Mouse (Mus musculus) kidney, embryonic 15.5 days (tissue): ENCODE measurements around the gene Cdk12. TPM values are rescaled to one million over a fixed set of nuclear protein-coding genes. Genes with fewer than 3 reads are reported as not detected.
A peak's percentile ranks its signal among the peaks of the same experiment; 100 is the strongest.
"Not testable (repeated sequence)": the region's sequence is repeated elsewhere in the genome, so short reads cannot be mapped to it uniquely, and the experiment has no call there.

ENCODE experiments used
- ATAC-seq: fragments of 200-750 bp; cut with Nextera tagmentation; replicated peaks from 2 replicates; pipeline ENCODE4 v1.8.0; 2017; ENCODE audit warnings: moderate TSS enrichment; ENCODE audit not compliant: low FRiP score
- H3K27ac ChIP-seq: fragments of 300-500 bp; sonication (generic); 2 replicates; pipeline ENCODE4 v1.5.1; 2015; ENCODE audit warnings: mild to moderate bottlenecking, inconsistent platforms
- H3K27me3 ChIP-seq: fragments of 300-500 bp; sonication (generic); 2 replicates; pipeline ENCODE4 v1.6.1; 2015; ENCODE audit warnings: inconsistent platforms
- H3K36me3 ChIP-seq: fragments of 300-500 bp; sonication (generic); 2 replicates; pipeline ENCODE4 v1.6.1; 2015; ENCODE audit warnings: inconsistent platforms
- H3K4me1 ChIP-seq: fragments of 300-500 bp; sonication (generic); 2 replicates; pipeline ENCODE4 v1.6.1; 2015; ENCODE audit warnings: inconsistent platforms
- H3K4me2 ChIP-seq: fragments of 300-500 bp; sonication (generic); 2 replicates; pipeline ENCODE4 v1.6.1; 2015; ENCODE audit warnings: moderate library complexity, mild to moderate bottlenecking, inconsistent platforms
- H3K4me3 ChIP-seq: fragments of 300-500 bp; sonication (generic); replicated peaks from 2 replicates; pipeline ENCODE4 v1.5.1; 2015; ENCODE audit warnings: mild to moderate bottlenecking, inconsistent platforms
- H3K9ac ChIP-seq: fragments of 300-500 bp; sonication (generic); 2 replicates; pipeline ENCODE4 v1.6.1; 2015; ENCODE audit warnings: mild to moderate bottlenecking, inconsistent platforms
- H3K9me3 ChIP-seq: fragments of 300-500 bp; sonication (generic); replicated peaks from 2 replicates; pipeline ENCODE4 v1.6.1; 2016; ENCODE audit warnings: inconsistent platforms
- WGBS: fragments of 180-500 bp; shearing (Covaris S2); methylation state at CpG from one replicate; pipeline ENCODE4 v1.1.7; 2015; ENCODE audit warnings: mixed read lengths; 5-methylcytosine and 5-hydroxymethylcytosine counted together
- polyA plus RNA-seq: library from polyadenylated mRNA; unstranded; fragments of >200 nt; fragmentation: Nextera tagmentation; extraction: Ambion mirVana; gene quantifications from 2 replicates; pipeline ENCODE4 v1.2.1, GENCODE M21; 2015

Cdk12 gene
- 10.9 and 11.9 TPM in 2 replicates for polyA plus RNA-seq

DNA sequence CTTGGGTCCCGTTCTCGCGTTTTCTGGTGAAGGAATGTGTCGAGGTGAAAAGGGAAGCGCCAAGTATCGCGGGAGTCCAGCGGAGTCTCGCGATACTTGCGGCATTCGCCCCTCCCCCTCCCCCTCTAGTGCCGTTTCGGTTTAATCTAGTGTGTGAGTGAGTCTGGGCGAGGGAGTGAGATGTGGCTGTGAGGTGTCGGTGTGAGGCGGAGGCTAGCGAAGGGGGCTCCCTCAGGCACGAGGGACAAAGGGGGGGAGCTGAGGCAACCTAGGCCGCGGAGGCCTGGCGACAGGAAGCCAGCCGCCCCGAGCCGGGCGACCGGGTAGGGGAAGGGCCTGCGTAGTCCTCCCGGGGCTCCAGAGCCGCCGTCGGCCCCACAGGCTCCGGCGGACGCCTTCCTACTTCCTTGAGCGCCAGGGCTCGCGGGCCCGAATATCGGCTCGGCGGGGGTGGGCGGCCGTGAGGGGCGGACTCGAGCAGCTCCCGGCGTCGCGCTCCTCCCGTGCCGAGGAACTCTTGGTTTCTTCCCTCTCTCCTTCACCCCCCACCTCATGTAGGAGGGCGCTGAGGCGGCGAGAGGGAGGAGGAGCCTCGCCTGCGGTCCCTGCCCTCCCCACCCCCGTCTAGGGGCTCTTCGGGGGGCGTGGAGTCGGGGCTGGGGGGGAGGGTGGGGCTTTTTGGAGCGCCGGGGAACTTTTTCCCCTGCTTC is at the start of gene Cdk12:
TSS of gene Cdk12 (plus strand) at position 419 of the 710 bp plus-strand sequence.
- Histone ChIP-seq H3K27ac (peak within 1 kb of the TSS; percentile 100), H3K9ac (peak within 1 kb of the TSS; percentile 100), H3K4me1 (peaks cover 17% of the 10 kb centered on the region), H3K4me3 (peak within 1 kb of the TSS; percentile 97), H3K27me3 (0 out of 2 replicates have a peak, but pooled peaks cover under 1% of the 10 kb centered on the region), H3K9me3 (no peaks in the 10 kb centered on the region), H3K4me2 (peak within 1 kb of the TSS; percentile 80), H3K36me3 (peaks cover 5% of the 10 kb centered on the region; the same call in 1 of the 2 replicates)
- ATAC-seq: peak; percentile 93
- 0% methylated on average over 51 of the region's 63 CpGs for WGBS

DNA sequence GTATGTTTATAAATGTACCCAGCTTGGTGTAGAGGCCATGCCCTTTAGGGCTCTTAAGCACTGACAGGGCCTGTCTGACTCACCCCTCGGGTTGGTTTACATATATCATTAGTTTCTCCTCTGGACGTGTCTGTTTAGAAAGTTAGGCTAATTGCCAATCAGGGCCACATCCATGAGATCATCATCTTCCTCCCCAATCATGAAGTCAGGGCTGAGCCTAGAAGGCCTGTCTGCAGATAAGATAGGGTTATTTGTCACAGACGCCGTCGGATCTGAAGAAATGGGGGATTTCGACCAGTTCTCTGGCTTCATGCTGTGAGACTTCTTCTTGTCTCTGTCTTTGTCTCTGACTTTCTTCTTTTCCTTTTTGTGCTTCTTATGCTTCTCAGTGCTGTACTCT is 47.8 kb upstream of the Cdk12 start:
- no peaks in the 10 kb centered on the region for H3K4me1 ChIP-seq
- peaks cover 64% of the 10 kb centered on the region for H3K36me3 ChIP-seq
- no peak overlapping the region for H3K9ac ChIP-seq
- 87% methylated on average over 6 of the region's 6 CpGs for WGBS
- H3K9me3 ChIP-seq: no peaks in the 10 kb centered on the region
- ATAC-seq: no peak
- H3K4me3 ChIP-seq: no peak overlapping the region
- H3K27me3 ChIP-seq: no peaks in the 10 kb centered on the region
- no peak overlapping the region for H3K27ac ChIP-seq
- no peak overlapping the region for H3K4me2 ChIP-seq

DNA sequence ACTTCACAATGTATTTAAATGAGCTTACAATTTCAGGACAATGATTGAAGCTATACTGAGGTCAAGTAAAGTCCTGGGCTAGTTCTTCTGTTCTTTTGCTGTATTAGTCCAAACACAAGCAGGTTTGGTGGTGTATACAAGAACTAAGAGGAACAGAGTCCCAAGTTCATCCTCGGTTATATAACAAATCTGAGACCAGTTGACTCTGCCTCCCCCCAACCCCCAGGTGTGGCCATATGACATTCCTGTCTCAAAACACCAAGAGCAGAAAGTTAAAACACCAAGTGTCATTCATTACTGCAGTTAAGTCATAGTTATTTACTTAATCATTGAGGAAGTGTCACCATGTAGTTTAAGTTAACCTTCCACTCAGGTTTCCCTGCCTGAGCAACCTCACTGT is 34.5 kb upstream of the Cdk12 start:
- H3K4me1 ChIP-seq: no peaks in the 10 kb centered on the region
- no peaks in the 10 kb centered on the region for H3K9me3 ChIP-seq
- H3K27me3 ChIP-seq: no peaks in the 10 kb centered on the region
- no peak overlapping the region for H3K4me2 ChIP-seq
- no peak overlapping the region for H3K4me3 ChIP-seq
- peaks cover 91% of the 10 kb centered on the region for H3K36me3 ChIP-seq
- ATAC-seq: no peak
- 93% methylated on average over 1 of the region's 1 CpGs for WGBS
- H3K27ac ChIP-seq: no peak overlapping the region
- no peak overlapping the region for H3K9ac ChIP-seq

DNA sequence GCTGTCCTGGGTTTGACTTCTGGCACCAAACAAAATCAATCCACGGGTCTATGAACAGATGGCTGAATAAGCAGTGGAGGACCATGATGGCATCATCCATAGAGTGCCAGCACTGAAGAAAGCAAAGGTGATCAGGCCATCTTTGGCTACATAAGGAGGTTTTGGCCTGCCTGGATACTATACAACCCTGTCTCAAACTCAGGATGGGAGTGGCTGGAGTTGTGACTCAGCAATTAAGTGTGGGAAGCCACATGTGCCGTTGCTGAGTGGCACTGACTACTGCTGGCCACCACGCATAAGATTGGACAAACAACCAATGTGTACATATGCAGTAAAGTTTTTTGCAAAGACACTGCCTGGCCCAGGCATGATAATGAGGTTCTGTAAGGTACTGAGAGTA is 20.7 kb upstream of the Cdk12 start:
- not testable (repeated sequence) for H3K27ac ChIP-seq, ATAC-seq, H3K9me3 ChIP-seq, H3K4me3 ChIP-seq, H3K4me1 ChIP-seq, H3K4me2 ChIP-seq, H3K27me3 ChIP-seq, H3K9ac ChIP-seq
- 88% methylated on average over 3 of the region's 3 CpGs for WGBS
- peaks cover 93% of the 10 kb centered on the region for H3K36me3 ChIP-seq

DNA sequence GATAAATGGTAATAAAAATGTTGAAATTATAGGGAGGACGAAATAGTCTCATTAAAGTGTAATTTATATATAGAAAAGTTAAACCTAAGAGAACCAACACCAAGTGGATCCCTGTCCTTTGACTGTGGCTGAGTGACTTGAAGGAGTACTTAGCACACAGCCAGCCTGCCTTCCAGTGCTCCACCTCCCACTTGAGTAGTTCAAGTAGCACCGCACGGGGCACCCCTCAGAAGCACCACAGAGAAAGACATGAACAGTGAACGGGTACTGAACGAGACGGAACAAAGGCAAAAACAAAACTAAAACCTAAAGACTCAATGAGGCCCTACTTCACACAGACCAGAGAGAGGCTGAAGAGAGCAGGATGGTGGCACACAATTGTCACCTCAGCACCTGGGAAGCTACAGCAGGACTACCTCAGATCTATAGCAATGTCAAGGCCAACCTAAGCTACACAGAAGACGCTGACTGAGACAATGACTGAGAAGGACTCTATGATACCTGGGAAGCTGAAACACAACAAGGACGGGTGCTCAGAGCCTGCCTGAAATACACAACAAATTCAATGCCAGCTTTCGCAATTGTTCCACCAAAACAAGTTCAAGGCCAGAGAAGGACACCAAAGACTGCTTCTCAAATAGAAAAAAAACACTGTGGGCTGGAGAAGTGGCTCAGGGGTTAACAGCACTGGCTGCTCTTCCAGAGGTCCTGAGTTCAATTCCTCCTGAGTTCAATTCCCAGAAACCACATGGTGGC is 15.0 kb upstream of the Cdk12 start:
- H3K4me2 ChIP-seq: no peak overlapping the region
- ATAC-seq: no peak
- H3K9ac ChIP-seq: no peak overlapping the region
- no peak overlapping the region for H3K4me3 ChIP-seq
- H3K9me3 ChIP-seq: no peaks in the 10 kb centered on the region
- H3K4me1 ChIP-seq: peaks cover 9% of the 10 kb centered on the region
- no peak overlapping the region for H3K27ac ChIP-seq
- H3K36me3 ChIP-seq: peaks cover 74% of the 10 kb centered on the region
- 94% methylated on average over 9 of the region's 9 CpGs for WGBS
- H3K27me3 ChIP-seq: no peaks in the 10 kb centered on the region

DNA sequence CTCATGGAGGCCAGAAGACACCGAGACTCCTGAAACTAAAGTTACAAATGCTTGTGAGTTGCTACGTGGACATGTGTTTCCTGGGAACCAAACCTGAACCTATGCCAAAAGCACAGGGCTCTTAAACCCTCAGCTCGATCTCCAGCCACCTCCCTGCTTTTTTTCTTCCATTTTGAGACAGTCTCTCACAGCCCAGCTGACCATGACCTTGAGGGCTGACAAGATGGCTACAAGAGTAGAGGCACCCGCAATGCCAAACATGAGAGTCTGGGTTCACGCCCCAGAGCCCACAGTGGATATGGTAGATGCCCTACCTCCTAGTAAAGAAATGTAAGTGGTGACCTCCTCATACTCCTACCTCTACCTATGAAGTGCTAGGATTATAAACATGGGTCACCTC is 12.0 kb upstream of the Cdk12 start:
- Histone ChIP-seq H3K4me3 (no peak overlapping the region), H3K27ac (no peak overlapping the region), H3K36me3 (peaks cover 44% of the 10 kb centered on the region), H3K27me3 (no peaks in the 10 kb centered on the region), H3K4me2 (no peak overlapping the region), H3K4me1 (peaks cover 15% of the 10 kb centered on the region), H3K9me3 (no peaks in the 10 kb centered on the region), H3K9ac (no peak overlapping the region)
- WGBS: 81% methylated on average over 5 of the region's 5 CpGs
- ATAC-seq: no peak

DNA sequence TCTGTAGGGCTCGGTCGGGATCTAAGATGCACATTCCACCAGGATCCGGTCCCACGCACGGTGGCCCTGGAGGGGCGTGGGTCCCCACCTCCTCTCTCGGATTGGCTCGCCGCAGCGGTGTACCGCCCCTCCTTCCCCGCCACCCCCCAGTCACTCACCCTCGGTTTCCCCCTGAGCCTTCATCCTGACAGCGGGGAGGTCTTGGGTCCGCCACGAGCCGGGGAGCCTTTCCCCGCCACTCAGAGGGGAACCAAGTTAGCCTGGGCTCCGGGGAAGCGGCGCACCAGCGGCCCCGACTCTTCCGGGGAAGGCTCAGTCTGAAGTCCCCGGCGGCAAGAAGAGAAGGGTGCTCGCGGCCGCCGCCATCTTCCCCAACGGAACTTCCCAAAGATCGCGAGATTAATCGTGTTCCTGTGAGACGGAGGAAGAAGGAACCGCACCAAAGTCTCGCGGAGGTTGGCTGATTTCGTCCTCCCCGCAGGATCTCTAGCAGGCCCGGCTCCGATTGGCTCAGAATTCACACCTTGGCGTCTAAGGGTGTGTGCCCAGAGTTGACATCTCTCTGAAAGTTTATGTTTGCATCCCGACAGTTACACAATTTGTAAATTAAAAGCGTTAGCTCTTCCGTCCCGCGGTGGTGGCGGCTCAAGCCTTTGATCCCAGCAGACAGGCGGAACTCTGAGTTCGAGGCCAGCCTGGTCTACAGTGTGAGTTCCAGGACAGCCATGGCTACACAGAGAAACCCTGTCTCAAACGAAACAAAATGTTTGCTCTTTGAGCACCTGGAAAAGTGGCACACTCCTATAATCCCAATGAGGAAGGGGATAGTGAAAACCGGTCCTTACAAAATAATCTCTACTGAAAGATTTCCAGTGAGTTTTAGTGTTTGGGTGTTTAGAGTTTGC is 9.7 kb upstream of the Cdk12 start, which contains the start of gene Med1:
TSS of gene Med1 (minus strand) at position 393 of the 905 bp plus-strand sequence.
- Histone ChIP-seq H3K27me3 (0 out of 2 replicates have a peak, but pooled peaks cover 3% of the 10 kb centered on the region), H3K4me1 (peaks cover 15% of the 10 kb centered on the region), H3K9ac (peak within 1 kb of the TSS; percentile 90), H3K4me2 (peak within 1 kb of the TSS; percentile 77), H3K9me3 (no peaks in the 10 kb centered on the region), H3K4me3 (peak within 1 kb of the TSS; percentile 80), H3K36me3 (peaks cover 24% of the 10 kb centered on the region), H3K27ac (peak within 1 kb of the TSS; percentile 95)
- peak; percentile 97 for ATAC-seq
- under 1% methylated on average over 52 of the region's 53 CpGs for WGBS

DNA sequence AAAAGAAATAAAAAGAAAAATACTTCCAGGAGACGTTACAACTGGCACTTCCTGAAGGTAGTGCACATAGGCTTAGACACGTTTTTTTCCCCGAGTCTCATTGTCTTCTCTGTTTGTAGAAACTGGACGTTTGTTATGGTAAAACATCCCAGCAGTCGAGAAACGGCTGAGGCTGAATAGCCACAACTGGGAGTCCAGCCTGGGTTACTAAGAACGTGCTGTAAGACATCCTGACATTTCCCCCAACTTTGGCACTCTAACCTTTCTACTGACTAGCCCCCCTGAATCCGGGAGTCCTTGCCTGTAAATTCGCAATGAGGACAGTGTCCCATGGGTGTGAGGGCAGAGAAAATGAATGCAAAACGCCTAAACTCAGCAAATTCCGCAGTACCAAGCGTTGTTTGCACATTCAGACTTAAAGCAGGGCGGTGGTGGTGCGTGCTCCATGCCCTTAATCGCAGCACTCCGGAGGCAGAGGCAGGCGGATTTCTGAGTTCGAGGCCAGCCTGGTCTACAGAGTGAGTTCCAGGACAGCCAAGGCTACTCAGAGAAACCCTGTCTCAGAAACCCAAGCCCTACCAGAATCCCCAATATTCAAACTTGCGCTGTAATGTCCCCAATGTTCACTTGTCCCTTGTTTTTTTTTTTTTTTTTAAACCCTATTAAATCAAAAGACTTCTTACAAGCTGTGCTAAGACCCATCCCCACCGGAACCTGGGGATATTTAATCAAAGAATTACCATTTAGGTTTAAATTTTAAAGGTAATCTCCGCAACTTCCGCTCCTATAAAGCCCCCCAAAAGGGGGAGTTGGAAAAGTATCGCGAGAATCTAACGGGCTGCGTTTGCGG is 843 bp upstream of the Cdk12 start:
- WGBS: 3% methylated on average over 27 of the region's 27 CpGs
- ATAC-seq: no peak
- Histone ChIP-seq H3K27me3 (0 out of 2 replicates have a peak, but pooled peaks cover 3% of the 10 kb centered on the region), H3K4me1 (peaks cover 16% of the 10 kb centered on the region), H3K9me3 (no peaks in the 10 kb centered on the region), H3K4me2 (peak overlapping the region; percentile 80), H3K27ac (peak overlapping the region; percentile 100), H3K4me3 (peak overlapping the region; percentile 97), H3K9ac (peak overlapping the region; percentile 76), H3K36me3 (no peaks in the 10 kb centered on the region)

DNA sequence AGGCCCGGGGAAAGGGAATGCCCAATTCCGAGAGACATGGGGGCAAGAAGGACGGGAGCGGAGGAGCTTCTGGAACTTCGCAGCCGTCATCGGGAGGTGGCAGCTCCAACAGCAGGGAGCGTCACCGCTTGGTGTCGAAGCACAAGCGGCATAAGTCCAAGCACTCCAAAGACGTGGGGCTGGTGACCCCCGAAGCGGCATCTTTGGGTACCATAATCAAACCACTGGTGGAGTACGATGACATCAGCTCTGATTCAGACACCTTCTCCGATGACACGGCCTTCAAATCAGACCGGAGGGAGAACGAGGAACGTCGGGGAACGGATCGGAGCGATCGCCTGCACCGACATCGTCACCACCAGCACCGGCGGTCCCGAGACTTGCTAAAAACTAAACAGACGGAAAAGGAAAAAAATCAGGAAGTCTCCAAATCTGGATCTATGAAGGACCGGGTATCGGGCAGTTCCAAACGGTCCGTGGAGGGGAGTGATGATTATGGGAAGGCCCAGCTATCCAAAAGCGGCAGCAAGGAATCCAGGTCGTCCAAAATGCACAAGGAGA is 572 bp downstream of the Cdk12 start:
- no peak; the same call in none of the 2 replicates for ATAC-seq
- H3K9ac ChIP-seq: peak overlapping the region; percentile 100
- H3K4me3 ChIP-seq: peak overlapping the region; percentile 97
- H3K4me1 ChIP-seq: peaks cover 17% of the 10 kb centered on the region
- H3K36me3 ChIP-seq: peaks cover 11% of the 10 kb centered on the region; the same call in 1 of the 2 replicates
- H3K9me3 ChIP-seq: no peaks in the 10 kb centered on the region
- WGBS: under 1% methylated on average over 37 of the region's 37 CpGs
- H3K27ac ChIP-seq: peak overlapping the region; percentile 100
- peak overlapping the region; percentile 80 for H3K4me2 ChIP-seq
- no peaks in the 10 kb centered on the region for H3K27me3 ChIP-seq

DNA sequence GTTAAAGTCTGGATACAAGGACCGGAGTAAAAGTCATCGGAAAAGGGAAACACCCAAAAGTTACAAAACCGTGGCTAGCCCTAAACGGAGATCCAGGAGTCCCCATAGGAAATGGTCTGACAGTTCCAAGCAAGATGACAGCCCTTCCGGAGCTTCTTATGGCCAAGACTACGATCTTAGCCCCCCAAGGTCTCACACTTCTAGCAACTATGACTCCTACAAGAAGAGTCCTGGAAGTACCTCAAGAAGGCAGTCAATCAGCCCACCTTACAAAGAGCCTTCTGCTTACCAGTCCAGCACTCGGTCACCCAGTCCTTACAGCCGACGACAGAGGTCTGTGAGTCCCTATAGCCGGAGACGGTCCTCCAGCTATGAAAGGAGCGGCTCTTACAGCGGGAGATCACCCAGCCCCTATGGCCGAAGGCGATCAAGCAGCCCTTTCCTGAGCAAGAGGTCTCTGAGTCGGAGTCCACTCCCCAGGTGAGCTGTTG is 1.1 kb downstream of the Cdk12 start:
- WGBS: under 1% methylated on average over 16 of the region's 16 CpGs
- ATAC-seq: no peak
- Histone ChIP-seq H3K4me2 (peak overlapping the region; percentile 80), H3K4me3 (peak overlapping the region; percentile 97), H3K27me3 (no peaks in the 10 kb centered on the region), H3K9ac (peak overlapping the region; percentile 100), H3K27ac (peak overlapping the region; percentile 100; the same call in 1 of the 2 replicates), H3K9me3 (no peaks in the 10 kb centered on the region), H3K4me1 (peaks cover 17% of the 10 kb centered on the region), H3K36me3 (peaks cover 17% of the 10 kb centered on the region)
